Mouse (Mus musculus) gastrocnemius, postnatal 14 days (tissue): ENCODE data around the gene Ric1. TPM values are rescaled to one million over a fixed set of nuclear protein-coding genes. Genes with fewer than 3 reads are reported as not detected.

Source experiments
- DNase-seq: peaks from one replicate; pipeline ENCODE4 v3.0.0; 2021; ENCODE audit warnings: mixed read lengths
- intact Hi-C: fragments of 180-260 bp; cut with DNase I; formaldehyde crosslinking; loops from one replicate; pipeline ENCODE4 v1.15.1; 2025; ENCODE audit warnings: low total_unique reads
- total RNA-seq, 2 experiments: library from RNA; stranded (reverse); gene quantifications; 2 replicates each; pipeline ENCODE4 v1.2.3; 2021

The Ric1 gene
- total RNA-seq, 2 experiments from 2014 or later = 24.2 to 26.1 TPM

DNA sequence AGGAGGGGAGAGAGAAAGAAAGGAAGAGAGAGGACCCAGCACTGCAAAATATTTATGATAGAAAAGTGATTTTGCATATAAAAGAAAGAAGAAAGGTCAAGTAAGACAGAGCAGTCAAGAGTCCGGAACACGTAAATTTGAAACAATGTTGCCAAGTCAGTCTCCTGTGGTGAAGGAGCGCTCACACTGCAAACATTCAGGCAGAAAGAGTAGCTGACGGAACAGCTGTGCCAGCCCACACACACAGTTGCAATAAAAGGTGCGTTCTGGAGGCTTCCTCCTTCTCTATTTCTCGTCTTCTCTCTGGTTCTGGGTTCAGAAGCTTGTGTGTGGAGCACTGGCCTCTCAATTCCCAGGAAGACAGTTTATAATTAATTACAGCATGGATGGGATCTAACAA lies 133.1 kb downstream of the Ric1 start:
- intact Hi-C loops = no loop called here
- DNase-seq = no peak

DNA sequence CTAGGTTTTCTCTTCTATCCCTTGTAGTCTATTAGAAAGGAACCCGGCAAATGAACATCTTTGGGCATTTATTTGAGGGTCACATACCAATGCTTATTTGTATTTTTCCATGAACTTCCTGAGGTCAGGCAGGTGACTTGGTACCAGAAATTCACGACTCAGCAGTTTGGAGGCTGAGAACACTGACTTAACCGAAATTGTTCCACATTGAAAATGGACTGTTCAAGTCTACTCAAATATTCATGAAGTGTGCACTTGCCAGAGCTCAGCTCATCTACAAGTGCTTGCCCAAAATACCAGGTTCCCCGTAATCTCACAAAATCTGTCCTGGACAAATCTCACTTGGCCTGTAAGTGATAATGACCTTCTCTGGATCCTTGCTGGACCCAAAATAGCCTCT lies 133.9 kb downstream of the Ric1 start:
- intact Hi-C loops = no loop called here

More for the DNA sequence above, 133.9 kb downstream of the Ric1 start:
- DNase-seq = no peak

Other genes with a start within 250 kb of the Ric1 start
- under 1 TPM in 1 of 2 experiments, not detected in 1; 0.33 TPM for gene Insl6, start 196.9 kb upstream of the Ric1 start, total RNA-seq
- gene Rln1, start 187.6 kb upstream of the Ric1 start, total RNA-seq = not detected
- 10 to 100 TPM; 19.9 to 22.5 TPM for gene Plgrkt, start 154.9 kb upstream of the Ric1 start, total RNA-seq
- gene Cd274, start 154.8 kb upstream of the Ric1 start, total RNA-seq = under 1 TPM; 0.53 to 0.64 TPM
- gene Pdcd1lg2, start 111.4 kb upstream of the Ric1 start, total RNA-seq = not detected
- gene Ermp1, start 126.1 kb downstream of the Ric1 start, total RNA-seq = 1 to 10 TPM; 6.8 to 8.8 TPM
- gene Mlana, start 175.5 kb downstream of the Ric1 start, total RNA-seq = not detected